11 mouse cellular contexts compared by ENCODE assay signal in genomic region chr19:32179514-32179913, GRCm38 (mm10).
DNase-seq lines count a peak whose midpoint lies in the region; ATAC-seq and TF ChIP-seq lines count a peak whose summit lies in the region.
"Had no signal": no experiment of that assay in that cellular context is flagged by ENCODE, and none has a peak within 500 bp of the region (broad histone marks: within the 10 kb centered on the region; RNA-seq: fewer than 3 reads in every experiment).

No protein-coding gene starts in this region.

- H3K27ac ChIP-seq in heart, embryonic 10.5 days, result peak overlapping the region; percentile 91
- H3K27ac ChIP-seq in lung, embryonic 14.5 days (ENCODE audit: low read depth), result peak overlapping the region; percentile 82
- H3K27ac ChIP-seq in intestine, embryonic 14.5 days (ENCODE audit: low read depth), result peak overlapping the region; percentile 1; the same call in 1 of the 2 replicates
- peak overlapping the region; percentile 62; the same call in 1 of the 2 replicates for H3K27ac ChIP-seq in stomach, embryonic 15.5 days
- no peak overlapping the region for H3K27ac ChIP-seq in hindbrain, embryonic 13.5 days
- H3K27ac ChIP-seq: hindbrain, embryonic 15.5 days had no signal

- H3K36me3 ChIP-seq in heart, embryonic 10.5 days, result 0 out of 2 replicates have a peak, but pooled peaks cover 3% of the 10 kb centered on the region
- no peaks in the 10 kb centered on the region for H3K36me3 ChIP-seq in lung, embryonic 14.5 days (ENCODE audit: insufficient read depth)
- H3K36me3 ChIP-seq in intestine, embryonic 14.5 days (ENCODE audit: control insufficient read depth, insufficient read depth, low read length), result no peaks in the 10 kb centered on the region
- H3K36me3 ChIP-seq in stomach, embryonic 15.5 days, result no peaks in the 10 kb centered on the region
- no peaks in the 10 kb centered on the region for H3K36me3 ChIP-seq in hindbrain, embryonic 13.5 days
- H3K36me3 ChIP-seq: hindbrain, embryonic 15.5 days had no signal

- WGBS in heart, embryonic 10.5 days, result 21% methylated on average over 4 of the region's 4 CpGs
- WGBS in lung, embryonic 14.5 days, result 30% methylated on average over 4 of the region's 4 CpGs
- WGBS in intestine, embryonic 14.5 days, result 45% methylated on average over 4 of the region's 4 CpGs
- WGBS in stomach, embryonic 15.5 days, result 36% methylated on average over 4 of the region's 4 CpGs
- WGBS in hindbrain, embryonic 13.5 days, result 76% methylated on average over 4 of the region's 4 CpGs

- TF ChIP-seq CTCF in lung, embryonic 14.5 days (IDR thresholded peaks at IDR 0.05; ENCODE audit: low read depth), result no peak

- peaks cover 72% of the 10 kb centered on the region for H3K4me1 ChIP-seq in heart, embryonic 10.5 days
- H3K4me1 ChIP-seq in lung, embryonic 14.5 days (ENCODE audit: insufficient read depth), result peaks cover 35% of the 10 kb centered on the region
- H3K4me1 ChIP-seq in intestine, embryonic 14.5 days (replicated peaks; ENCODE audit: control insufficient read depth, insufficient read depth, low read length), result peaks cover 17% of the 10 kb centered on the region
- H3K4me1 ChIP-seq in stomach, embryonic 15.5 days, result peaks cover 10% of the 10 kb centered on the region
- H3K4me1 ChIP-seq in hindbrain, embryonic 13.5 days (replicated peaks), result no peaks in the 10 kb centered on the region
- H3K4me1 ChIP-seq: hindbrain, embryonic 15.5 days had no signal

- H3K4me2 ChIP-seq in lung, embryonic 14.5 days, result no peak overlapping the region
- no peak overlapping the region for H3K4me2 ChIP-seq in intestine, embryonic 14.5 days (ENCODE audit: low read length)
- H3K4me2 ChIP-seq in stomach, embryonic 15.5 days, result no peak overlapping the region
- no peak overlapping the region for H3K4me2 ChIP-seq in hindbrain, embryonic 13.5 days
- H3K4me2 ChIP-seq: hindbrain, embryonic 15.5 days had no signal

- no peak for DNase-seq in heart, embryonic 10.5 days (ENCODE audit: low spot score)
- DNase-seq in heart, adult 8-10 months (ENCODE audit: low spot score), result no peak
- DNase-seq in lung, embryonic 14.5 days, result no peak
- DNase-seq in lung, postnatal 14 days, result no peak
- no peak for DNase-seq in intestine, embryonic 14.5 days (ENCODE audit: low spot score)
- DNase-seq in thymus, postnatal 0 days (ENCODE audit: low spot score), result no peak
- DNase-seq: cerebellum, postnatal 10 days; retina, postnatal 1 day had no signal

- H3K4me3 ChIP-seq in heart, embryonic 10.5 days, result no peak overlapping the region; the same call in 1 of the 2 replicates
- no peak overlapping the region for H3K4me3 ChIP-seq in lung, embryonic 14.5 days (ENCODE audit: low read depth, low read length)
- H3K4me3 ChIP-seq in intestine, embryonic 14.5 days (ENCODE audit: low read depth, low read length), result no peak overlapping the region
- no peak overlapping the region for H3K4me3 ChIP-seq in stomach, embryonic 15.5 days (replicated peaks)
- no peak overlapping the region for H3K4me3 ChIP-seq in hindbrain, embryonic 13.5 days
- H3K4me3 ChIP-seq: hindbrain, embryonic 15.5 days had no signal

- no peak for ATAC-seq in lung, embryonic 14.5 days (ENCODE audit: insufficient read depth)
- no peak for ATAC-seq in intestine, embryonic 14.5 days (replicated peaks; ENCODE audit: low FRiP score, low TSS enrichment, low read depth)
- 0 out of 2 replicates have a peak, but pooled peaks have one; percentile 40 for ATAC-seq in stomach, embryonic 15.5 days (ENCODE audit: insufficient read depth, low FRiP score, low read depth)
- ATAC-seq in hindbrain, embryonic 13.5 days (ENCODE audit: low FRiP score), result no peak

- no peak overlapping the region for H3K9ac ChIP-seq in lung, embryonic 14.5 days
- no peak overlapping the region for H3K9ac ChIP-seq in intestine, embryonic 14.5 days (ENCODE audit: low read length)
- H3K9ac ChIP-seq in stomach, embryonic 15.5 days, result no peak overlapping the region
- H3K9ac ChIP-seq in hindbrain, embryonic 13.5 days, result no peak overlapping the region
- H3K9ac ChIP-seq: hindbrain, embryonic 15.5 days had no signal

- no peaks in the 10 kb centered on the region for H3K27me3 ChIP-seq in heart, embryonic 10.5 days (ENCODE audit: insufficient read depth, poor library complexity, severe bottlenecking)
- H3K27me3 ChIP-seq in lung, embryonic 14.5 days (ENCODE audit: insufficient read depth, low read length), result no peaks in the 10 kb centered on the region
- no peaks in the 10 kb centered on the region for H3K27me3 ChIP-seq in intestine, embryonic 14.5 days (replicated peaks; ENCODE audit: control insufficient read depth, insufficient read depth, low read length)
- no peaks in the 10 kb centered on the region for H3K27me3 ChIP-seq in stomach, embryonic 15.5 days (replicated peaks)
- H3K27me3 ChIP-seq in hindbrain, embryonic 13.5 days, result no peaks in the 10 kb centered on the region
- H3K27me3 ChIP-seq: hindbrain, embryonic 15.5 days had no signal

- no peaks in the 10 kb centered on the region for H3K9me3 ChIP-seq in heart, embryonic 10.5 days
- no peaks in the 10 kb centered on the region for H3K9me3 ChIP-seq in lung, embryonic 14.5 days (ENCODE audit: low read depth, low read length)
- no peaks in the 10 kb centered on the region for H3K9me3 ChIP-seq in intestine, embryonic 14.5 days (ENCODE audit: control insufficient read depth, low read length)
- no peaks in the 10 kb centered on the region for H3K9me3 ChIP-seq in stomach, embryonic 15.5 days
- no peaks in the 10 kb centered on the region for H3K9me3 ChIP-seq in hindbrain, embryonic 13.5 days
- H3K9me3 ChIP-seq: hindbrain, embryonic 15.5 days had no signal
